Mouse (Mus musculus) layer of hippocampus, adult 11-12 months (tissue): ENCODE measurements around the gene Ms4a3.
A peak's percentile ranks its signal among the peaks of the same experiment; 100 is the strongest.

Experiments used
- DNase-seq: peaks from one replicate; pipeline ENCODE4 v3.0.0; 2022; ENCODE audit warnings: low spot score

Ms4a3 gene

GRCm38 (mm10) chr19:11640732-11641131 is at the start of gene Ms4a3:
TSS of gene Ms4a3 (minus strand) at chr19:11640851.
- no peak for DNase-seq

GRCm38 (mm10) chr19:11661562-11661961 is 20.9 kb upstream of the Ms4a3 start:
- no peak for DNase-seq

- no peak for DNase-seq
These were observed 19.8 kb upstream of the Ms4a3 start, which contains the start of gene Oosp2 for GRCm38 (mm10) chr19:11660459-11660858. TSS of gene Oosp2 (minus strand) at chr19:11660559.

DNA sequence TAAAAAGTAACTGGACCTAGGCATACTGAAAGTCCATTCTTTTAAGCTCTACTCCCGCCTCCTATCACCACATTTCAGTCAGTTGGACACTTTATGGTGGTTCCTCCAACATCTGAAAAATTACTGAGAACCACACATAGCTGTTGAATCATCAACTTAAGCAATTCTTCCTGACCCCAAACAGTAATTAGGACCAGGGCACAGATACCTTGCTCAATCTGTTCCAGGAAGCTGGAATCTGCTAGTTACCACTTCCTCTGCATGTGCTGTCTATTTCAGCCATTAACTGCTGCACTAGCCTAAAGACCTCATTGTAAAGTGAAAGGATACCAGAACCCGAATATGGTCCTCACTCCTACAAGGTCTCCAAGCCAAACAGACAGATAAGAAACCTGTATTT is 18.5 kb upstream of the Ms4a3 start:
- DNase-seq, result no peak

DNA sequence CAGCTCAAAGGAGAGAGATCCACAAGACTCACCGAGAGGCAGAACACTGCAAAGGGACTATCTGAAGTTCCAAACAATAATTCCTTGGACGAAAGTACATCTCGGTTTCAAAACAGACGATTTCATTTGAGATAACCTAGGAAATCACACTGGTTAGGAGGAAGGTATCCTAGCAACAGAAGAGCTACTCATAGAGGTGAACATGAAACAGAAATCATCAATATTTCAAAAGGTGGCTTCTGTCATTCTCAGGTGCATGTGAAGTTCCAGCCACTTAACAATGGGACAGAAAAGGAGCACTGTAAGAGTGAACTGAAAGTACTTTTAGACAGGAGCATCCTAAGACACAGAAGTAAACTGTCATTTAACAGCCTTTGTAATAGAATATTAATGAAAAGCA is 8.9 kb upstream of the Ms4a3 start:
- no peak for DNase-seq

GRCm38 (mm10) chr19:11646166-11646565 is 5.5 kb upstream of the Ms4a3 start:
- DNase-seq, result no peak

GRCm38 (mm10) chr19:11639038-11639437 is 1.6 kb downstream of the Ms4a3 start:
- DNase-seq, result no peak

GRCm38 (mm10) chr19:11635572-11635971 is 5.1 kb downstream of the Ms4a3 start:
- DNase-seq, result no peak

GRCm38 (mm10) chr19:11634330-11634729 is 6.3 kb downstream of the Ms4a3 start:
- no peak for DNase-seq

- no peak for DNase-seq
These were observed 6.9 kb downstream of the Ms4a3 start for GRCm38 (mm10) chr19:11633732-11634131.

DNA sequence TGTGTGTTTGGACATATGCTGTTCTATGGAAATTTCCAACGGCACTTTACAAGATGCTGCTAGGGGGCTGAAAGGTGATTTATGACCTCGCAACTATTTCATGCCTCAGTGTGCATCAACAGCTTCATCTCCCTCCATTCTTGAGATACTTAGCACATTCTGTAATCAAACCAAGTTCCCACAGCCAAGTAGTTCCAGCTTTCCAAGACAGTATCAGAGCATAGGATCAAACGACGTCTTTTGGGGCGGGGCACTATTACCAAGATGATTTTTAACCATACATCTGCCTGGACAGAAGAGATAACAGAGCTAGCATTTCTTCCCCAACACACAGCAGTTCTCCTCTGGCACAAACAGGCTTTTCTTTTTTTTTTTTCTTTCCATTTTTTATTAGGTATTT is 15.4 kb downstream of the Ms4a3 start:
- no peak for DNase-seq

DNA sequence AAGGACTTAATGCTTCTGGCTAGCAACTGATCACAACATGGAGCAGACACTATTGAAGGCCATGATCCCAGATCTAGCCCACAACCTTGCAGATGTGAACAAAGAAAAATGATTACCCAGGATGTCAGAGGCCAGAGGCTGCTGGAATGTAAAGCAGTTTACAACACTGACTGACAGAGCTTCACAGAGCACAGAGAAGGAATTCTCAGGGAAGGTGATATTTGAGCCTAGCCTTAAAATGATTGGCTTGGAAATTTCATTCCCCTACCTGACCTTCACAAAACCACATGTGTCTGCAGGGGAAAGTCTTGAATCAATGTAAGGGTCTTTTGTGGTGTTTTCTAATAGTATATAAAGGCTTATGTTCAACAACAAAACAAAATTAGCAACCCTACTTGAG is 15.9 kb downstream of the Ms4a3 start:
- DNase-seq, result no peak

- no peak for DNase-seq
These were observed 17.1 kb downstream of the Ms4a3 start, which contains the start of gene Ms4a2 for GRCm38 (mm10) chr19:11623551-11623950. TSS of gene Ms4a2 (minus strand) at chr19:11623719.

DNA sequence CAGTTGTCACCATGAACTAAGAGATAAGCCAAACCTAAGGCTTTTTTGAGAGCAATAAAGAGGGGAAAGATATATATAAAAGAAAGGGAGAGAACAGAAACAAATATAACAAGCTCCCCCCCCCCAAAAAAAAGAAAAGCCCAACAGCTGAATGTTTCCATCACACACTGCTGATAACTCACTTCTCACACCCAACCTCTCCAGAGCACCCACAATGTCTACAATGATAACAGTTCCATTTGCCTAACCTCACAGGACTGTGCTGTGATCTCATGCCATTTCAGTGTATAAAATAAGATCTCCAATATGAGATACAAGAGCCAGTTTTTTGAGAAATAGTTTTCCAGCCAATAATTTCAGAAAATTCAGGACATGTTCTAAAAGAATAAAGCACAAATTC is 22.7 kb downstream of the Ms4a3 start:
- no peak for DNase-seq

DNA sequence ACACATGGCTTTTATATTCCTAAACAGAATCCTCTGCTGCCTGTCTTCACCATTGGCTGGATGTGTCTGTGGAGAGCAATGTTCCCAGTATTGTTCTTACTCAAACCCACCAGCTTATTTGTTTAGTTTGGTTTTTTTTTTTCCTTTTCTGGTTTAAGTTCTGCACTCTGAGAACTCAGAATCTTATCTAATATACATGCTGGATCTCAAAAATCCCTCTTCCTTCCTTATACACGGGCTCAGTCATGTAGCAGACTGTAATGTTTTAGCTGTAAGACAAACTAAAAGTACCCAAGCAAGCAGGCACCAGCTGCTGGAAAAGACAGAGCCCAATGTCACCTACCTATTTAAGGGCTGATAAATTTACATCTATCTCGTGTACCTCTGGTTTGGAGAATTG is 25.8 kb downstream of the Ms4a3 start:
- DNase-seq, result no peak

GRCm38 (mm10) chr19:11613776-11614443 is 26.7 kb downstream of the Ms4a3 start:
- DNase-seq, result no peak

DNA sequence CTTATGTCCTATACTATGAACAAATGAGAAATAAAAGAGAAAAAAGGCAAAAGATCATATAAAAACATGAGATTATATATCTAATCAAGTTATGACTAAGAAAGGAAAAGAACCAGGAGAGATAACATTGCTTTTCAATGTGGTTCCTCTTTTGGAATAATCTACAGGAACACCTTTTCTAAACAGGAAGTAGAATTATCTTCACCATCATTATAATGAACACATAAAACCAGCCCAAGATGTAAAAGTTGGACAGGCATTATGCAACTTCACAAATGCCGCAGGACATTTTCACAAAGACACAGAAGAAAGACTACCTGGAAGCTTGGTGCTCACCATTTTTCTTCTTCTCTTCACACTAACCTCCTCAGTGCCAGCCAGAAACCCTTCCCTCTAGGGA is 27.6 kb downstream of the Ms4a3 start:
- no peak for DNase-seq

DNA sequence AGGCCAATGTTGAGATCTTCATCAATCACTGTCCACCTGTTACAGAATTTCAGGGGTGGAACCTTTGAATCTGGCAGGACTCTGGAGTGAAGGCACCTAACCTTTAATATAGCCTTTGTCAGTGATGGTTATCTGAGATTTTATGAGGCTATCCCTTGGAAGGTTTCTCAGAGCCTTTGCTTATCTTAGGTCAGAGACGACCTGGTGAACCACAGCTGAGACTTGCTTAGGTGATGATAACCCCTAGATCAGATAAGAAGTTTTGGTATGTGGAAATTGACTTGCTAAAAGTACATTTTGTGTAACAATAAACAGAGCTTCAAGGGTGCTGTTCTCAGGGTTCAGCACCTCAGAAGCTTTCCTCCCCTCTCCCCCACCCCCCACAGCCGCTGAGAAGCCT is 28.4 kb downstream of the Ms4a3 start:
- DNase-seq, result no peak

- peak; percentile 32 for DNase-seq
These were observed 29.1 kb downstream of the Ms4a3 start for GRCm38 (mm10) chr19:11611541-11611945.

DNA sequence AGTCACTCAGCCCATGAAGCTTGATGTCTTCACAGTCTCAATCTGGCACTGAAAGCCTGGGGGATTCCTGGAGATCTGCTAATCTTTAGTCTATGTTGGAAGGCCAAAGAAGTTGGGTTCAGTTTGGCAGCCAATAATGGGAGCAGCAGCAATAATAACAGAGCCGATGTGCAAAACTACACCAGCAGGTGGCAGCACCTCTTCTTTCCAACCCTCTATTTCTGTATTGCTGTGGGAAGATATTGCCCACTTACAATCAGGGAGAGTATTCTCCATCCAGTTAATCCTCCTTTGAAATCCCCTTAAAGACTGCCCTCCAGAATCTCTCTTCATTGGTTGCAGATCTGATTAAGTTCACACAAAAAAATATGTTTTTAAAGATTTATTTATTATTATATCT is 32.5 kb downstream of the Ms4a3 start:
- peak; percentile 36 for DNase-seq

GRCm38 (mm10) chr19:11604603-11605002 is 36.0 kb downstream of the Ms4a3 start, which contains the start of gene Ms4a6d:
TSS of gene Ms4a6d (minus strand) at chr19:11604849.
- no peak for DNase-seq

DNA sequence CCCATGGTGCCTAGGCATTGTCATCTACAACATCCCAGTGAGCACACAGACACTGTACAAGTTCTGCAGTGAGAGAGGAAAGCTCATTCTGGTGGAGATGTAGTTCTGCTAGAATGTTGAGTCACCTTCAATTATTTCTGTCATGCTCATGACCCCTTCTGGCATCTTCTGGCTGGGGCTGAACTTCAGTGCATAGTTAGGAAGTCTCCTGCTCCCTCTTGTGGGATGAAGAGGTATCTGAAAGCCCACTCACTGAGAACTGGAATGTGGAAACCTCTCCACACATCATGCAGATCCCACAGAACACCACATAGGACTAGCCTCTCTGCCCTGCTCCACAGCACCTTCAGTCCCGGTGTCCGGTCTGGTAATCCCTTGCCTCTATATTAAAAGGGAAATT is 38.6 kb downstream of the Ms4a3 start:
- peak; percentile 58 for DNase-seq

- DNase-seq, result no peak
These were observed 39.3 kb downstream of the Ms4a3 start for GRCm38 (mm10) chr19:11601349-11601748.

GRCm38 (mm10) chr19:11589891-11590449 is 50.7 kb downstream of the Ms4a3 start:
- DNase-seq, result no peak
